Mouse (Mus musculus) ES-E14 (cell line): ENCODE results near the gene Hist1h4f.
"Not testable (repeated sequence)": the region's sequence is repeated elsewhere in the genome, so short reads cannot be mapped to it uniquely, and the experiment has no call there.

Experiments used
- MAFK ChIP-seq: IDR thresholded peaks from 2 replicates; pipeline ENCODE4 v1.6.1; 2014; ENCODE audit warnings: mild to moderate bottlenecking, low read depth, low read length, inconsistent platforms; ENCODE audit not compliant: insufficient read depth
- ZC3H11A ChIP-seq: IDR thresholded peaks from 2 replicates; pipeline ENCODE4 v1.6.1; 2012; ENCODE audit warnings: low read depth, mild to moderate bottlenecking, inconsistent platforms, low read length, borderline replicate concordance
- ZNF384 ChIP-seq: IDR thresholded peaks from 2 replicates; pipeline ENCODE4 v1.6.1; 2012; ENCODE audit warnings: low read depth, low read length, inconsistent platforms

DNA sequence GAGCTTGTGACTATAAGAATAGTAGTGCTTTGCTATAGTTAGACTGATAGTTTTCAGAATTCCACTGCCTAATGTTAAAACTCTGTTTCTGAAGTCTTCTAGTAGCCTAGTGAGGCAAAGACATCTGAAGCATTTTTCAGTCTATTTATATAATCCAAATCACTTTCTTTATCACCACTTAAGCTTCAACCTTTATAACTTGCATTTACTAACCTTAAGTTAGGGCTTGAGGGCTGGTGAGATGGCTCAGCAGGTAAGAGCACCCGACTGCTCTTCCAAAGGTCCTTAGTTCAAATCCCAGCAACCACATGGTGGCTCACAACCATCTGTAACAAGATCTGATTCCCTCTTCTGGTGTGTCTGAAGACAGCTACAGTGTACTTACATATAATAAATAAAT lies 11.6 kb downstream of the Hist1h4f start:
- TF ChIP-seq ZNF384, MAFK, ZC3H11A: not testable (repeated sequence)
